Mouse (Mus musculus): ENCODE measurements at regions not wholly inside any gene's neighbourhood (a gene's known extent, or its start where the extent isn't known, plus 50 kb on each side); places are given as distances from the start of the nearest gene placed in this dataset.

DNA sequence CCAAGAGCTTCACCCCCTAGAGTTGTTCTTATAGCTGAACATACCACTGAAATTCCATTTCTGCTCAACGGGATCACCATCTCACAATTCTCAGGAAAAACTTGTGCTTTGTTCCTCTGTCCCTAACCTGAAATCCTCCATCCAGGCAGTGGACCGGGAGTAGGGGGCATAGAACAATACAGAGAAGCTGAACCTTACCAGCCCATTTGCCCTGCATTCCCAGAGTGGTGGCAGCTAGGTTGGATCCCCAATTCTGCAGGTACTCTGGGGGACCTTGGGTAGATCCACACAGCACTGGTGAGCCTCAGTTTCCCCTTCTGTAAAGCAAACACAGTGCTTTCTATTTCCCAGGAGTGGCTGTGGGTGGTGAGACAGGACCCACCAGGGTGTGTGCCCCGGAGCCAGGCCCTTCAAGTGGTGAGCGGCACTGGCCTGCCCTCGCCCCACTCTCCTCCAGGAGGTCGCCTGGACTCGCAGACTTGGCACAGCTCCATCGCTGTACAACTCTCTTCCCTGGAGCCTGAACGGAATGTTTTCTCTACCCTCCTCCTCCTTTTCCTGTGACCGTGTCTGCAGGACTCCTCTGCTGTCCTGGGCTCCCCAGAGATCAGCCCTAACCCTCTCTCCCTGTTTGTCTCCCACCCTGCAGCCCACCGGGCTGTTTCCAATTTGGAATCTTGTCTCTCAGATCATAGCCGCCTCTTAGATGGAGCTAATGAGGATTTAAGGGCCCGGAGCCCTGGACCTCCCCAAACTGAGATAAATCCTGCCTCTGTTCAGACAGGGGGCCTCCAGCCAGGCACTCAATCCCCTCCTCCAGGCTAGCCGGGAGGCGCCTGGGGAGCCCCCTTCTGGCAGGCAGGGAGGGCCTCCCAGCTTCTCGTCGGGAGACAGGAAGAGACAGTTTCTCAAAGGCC lies 52.3 kb upstream of the Cux1 start:
- no peak for DNase-seq

DNA sequence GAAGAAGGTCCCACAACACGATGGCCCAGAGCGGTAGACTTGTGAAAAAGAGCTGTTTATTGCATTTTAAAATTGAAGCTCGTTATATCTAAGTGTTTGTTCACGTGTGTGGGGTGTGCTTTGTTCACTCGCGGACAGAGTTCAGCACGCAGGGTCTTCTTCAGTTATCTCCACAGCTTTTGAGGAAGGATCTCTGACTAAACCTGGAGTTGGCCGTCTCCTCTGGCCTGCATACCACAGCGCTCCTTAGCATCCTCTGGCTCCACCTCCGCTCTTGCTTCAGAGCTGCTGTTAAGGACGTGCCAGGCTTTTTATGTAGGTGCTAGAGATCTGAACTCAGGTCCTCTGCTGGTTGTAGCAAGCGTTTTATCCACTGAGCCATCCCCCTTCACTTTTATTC lies 52.9 kb upstream of the Cux1 start:
- no peak for DNase-seq

DNA sequence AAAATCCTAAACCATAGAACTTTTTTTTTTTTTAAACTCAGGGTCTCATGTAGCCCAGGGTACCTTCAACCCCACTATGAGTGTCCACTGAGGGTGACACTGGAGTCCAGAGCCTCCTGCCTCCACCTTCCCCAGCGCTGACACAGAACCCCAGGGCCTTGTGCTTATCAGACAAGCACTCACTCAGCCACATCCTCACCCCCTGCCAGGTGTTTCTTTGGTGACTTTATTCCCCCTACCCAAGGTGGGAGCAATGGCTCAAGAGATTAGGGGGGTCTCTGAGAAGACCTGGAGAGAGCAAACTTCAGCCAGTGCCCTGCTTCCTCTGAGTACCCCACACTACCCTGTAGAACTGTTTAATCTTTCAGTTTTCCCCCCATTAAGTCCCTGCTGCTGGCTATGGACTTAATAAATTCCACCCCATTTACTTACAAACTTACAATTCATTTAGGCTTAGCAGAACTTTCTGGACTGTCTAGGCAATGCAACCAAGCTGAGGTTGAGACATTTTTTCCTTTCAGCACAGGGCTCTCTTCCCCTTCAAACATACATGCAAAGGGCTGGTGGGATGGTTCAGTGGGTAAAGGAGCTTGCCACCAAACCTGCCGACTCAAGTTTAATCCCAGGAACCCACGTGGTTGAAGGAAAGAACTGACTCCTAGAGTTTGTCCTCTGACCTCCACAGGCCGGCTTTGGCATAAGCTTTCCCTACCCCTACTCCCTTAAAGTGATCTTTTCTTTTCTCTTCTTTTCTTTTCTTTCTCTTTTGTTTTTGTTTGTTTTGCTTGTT lies 54.2 kb upstream of the Cux1 start:
- DNase-seq, result no peak

DNA sequence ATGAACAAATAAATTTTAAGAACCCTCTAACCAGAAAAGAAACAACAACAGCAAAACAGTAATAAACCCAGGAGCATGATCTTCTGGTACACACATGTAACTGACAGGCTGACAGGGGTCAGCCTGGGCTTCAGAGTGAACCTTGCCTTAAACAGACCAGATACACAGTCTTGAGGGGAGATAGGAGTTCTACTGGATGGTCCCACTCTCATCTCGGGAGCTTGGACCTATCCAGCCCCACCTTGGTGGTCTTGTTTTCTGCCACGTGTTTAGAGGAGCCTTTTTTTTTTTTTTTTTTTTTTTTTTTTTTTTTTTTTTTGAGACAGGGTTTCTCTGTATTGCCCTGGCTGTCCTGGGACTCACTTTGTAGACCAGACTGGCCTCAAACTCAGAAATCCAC lies 54.9 kb upstream of the Cux1 start:
- DNase-seq, result no peak

DNA sequence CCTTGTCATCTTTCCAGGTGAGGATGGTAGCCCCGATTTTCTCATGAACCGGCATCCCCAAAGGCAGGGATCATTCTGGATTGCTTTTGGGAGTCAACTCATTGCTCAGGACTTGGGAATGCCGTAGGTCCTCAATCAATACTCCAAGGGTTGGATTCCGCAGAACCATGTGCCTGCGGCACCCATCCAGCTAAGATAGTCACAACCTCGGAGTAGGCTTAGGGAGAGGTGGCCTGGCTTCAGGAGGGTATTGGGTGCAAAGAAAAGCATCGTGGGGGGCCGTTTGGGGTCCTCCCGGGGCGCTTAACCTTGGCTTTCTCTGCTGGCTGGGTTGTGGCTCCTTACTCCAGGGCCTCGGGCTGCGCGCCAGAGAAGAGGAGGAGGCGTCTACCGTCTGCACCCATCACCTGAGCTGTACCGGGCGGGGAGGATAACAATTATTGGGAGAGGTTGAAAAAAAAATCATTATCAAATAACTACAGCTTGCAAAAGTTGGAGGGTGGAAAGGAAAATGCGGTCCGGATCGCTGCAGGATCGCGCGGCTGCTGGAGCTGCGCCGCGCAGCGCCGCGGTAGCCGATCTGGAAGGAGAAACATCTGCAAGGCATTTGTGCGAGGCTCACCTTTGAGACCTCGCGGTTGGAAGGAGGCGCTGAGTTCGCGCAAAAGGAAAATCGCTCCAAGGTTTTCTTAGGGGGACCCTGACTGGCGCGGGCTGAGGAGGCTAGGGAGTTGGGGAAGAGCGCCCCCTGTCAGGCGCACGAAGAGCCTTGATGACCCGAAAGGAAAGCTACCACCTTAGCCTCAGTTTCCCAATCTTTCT lies 55.6 kb upstream of the Cux1 start:
- peak; percentile 42 for DNase-seq

DNA sequence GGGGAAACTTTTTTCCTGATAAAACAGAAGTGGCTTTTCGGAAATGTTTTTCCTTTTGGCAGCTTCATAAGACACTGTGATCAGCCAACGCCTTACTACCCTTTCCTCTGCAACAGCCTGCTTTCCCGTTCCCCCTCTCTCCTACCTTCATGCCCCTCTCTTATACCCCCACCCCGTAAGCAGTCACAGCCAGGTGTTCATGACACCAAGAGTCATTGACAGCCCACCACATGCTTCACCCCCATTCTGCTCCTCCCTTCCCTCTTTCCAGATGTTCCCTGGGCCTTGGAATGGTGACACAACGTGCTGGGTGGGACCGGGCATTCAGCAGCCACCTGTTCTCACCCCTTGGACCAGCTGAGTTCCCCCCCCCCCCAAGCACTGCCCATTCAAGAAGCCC lies 56.5 kb upstream of the Cux1 start:
- no peak for DNase-seq

DNA sequence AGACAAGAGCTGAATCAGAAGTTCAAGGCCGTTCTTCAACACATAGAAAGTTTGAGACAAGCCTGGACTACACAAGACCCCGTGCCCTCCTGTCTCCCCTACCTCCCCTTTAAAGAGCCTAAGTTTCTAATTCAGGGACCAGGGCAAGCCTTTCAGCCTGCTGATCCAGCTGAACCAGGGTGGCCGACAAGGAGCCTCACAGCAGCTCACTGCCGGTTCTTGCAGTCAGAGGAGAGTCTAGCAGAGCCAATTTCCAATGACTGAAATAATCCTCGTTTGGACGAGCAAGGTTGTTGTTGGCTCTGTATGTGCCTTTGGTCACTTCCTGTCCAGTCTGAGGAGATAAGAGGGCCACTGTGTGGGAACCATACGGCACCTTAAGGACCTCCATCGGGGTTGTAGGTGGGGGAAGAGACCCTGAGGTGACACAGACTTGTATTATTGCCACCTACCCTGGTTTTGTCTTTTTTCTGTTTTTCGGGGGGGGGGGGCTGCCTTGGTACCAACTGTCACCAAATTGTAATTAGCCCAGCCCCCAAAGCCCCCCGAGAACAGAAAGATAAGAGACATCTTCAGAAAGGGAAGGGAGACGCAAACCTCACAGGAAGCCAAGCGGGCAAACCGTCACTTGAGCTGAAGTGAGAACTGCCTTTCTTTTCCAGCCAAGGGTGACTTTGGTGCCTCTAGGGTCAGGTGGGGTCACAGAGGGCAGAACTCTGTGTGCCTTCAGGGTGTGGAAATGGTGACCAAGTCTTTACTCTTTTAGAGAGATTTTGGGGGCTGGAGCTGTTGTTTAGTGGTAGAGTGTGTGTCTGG lies 58.1 kb upstream of the Cux1 start:
- DNase-seq, result no peak

DNA sequence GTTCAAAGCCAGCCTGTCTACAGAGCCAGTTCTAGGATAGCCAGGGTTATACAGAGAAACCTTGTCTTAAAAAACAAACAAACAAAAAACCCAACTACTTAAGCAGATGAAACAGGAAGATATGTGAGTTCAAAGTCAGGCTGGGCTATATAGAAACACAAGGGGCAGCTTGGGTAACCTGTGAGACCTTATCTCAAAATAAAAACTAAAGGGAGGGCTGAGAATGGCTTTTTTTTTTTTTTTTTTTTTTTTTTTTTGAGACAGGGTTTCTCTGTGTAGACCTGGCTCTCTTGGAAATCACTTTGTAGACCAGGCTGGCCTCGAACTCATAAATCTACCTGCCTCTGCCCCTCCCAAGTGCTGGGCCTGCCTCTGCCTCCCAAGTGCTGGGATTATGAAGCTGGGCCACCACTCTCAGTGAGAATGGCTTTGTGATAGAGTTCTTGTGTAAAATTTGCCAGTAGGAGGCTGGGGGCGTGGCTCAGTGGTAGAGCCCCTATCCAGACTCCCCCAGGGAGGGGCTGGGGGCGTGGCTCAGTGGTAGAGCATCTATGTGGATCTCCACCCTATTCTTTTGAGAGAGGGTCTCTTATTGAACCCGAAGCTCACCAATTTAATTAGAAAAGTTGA lies 59.0 kb upstream of the Cux1 start:
- DNase-seq, result no peak

DNA sequence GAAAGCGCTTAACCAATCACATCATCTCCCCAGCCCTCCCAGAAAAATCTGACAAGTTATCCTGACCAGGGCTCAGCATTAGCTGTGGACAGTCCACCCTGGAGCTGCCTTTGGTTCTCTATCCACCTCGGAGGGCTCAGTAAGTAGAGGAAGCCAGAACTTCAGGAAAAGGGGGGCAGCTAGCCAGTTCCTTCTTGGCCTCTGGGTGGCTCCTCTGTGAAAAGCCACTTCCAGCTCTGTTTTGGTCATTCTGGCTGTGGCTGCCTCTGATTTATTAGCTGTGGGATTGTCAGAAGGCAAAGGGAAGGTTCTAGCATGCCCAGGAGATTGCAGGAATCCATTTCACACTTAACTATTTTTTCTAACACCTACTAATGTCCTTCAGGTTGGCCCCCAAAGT lies 59.6 kb upstream of the Cux1 start:
- DNase-seq, result no peak

DNA sequence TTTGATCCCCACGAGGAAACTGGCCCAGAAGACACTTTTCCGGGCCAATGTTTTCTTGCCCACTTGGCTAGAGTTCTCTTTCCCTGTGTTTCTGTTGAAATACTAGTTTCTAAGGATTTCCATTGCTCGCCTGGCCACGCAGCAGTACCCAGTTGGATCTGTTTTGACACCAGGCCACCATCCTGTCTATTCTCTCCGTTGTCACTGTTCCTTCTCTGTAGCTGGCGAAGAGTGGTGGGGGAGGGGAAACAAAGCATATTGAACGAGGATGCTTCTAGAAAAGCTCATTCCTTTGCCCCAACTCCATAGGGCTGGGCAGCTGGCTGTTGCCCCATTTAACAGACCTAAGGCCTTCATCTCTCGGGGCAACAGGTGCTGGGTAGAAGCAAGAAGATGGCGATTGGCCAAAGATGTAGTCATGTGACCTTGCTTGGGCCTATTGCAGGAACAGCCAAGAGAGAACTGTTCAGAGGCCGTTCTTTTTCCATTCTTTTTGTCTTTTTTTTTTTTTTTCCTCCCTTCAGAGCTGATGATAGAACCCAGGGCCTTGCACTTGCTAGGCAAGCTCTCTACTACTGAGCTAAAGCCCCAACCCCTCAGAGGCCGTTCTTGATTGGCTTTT lies 60.5 kb upstream of the Cux1 start:
- DNase-seq, result no peak

DNA sequence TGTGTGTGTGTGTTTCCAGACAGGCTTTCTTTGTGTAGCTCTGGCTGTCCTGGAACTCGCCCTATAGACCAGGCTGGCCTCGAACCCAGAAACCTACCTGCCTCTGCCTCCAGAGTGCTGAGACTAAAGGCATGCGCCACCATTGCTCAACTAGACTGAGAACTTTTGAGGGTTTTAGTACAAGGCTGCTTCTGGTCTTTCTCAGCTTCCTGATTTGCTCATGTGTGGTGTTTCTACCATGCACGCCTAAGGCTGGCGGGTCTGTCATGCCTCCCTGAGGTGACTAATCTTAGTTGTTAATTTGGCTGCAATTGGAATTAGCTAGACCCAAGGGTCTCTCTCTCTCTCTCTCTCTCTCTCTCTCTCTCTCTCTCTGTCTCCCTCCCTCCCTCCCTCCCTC lies 61.2 kb upstream of the Cux1 start:
- DNase-seq, result no peak

DNA sequence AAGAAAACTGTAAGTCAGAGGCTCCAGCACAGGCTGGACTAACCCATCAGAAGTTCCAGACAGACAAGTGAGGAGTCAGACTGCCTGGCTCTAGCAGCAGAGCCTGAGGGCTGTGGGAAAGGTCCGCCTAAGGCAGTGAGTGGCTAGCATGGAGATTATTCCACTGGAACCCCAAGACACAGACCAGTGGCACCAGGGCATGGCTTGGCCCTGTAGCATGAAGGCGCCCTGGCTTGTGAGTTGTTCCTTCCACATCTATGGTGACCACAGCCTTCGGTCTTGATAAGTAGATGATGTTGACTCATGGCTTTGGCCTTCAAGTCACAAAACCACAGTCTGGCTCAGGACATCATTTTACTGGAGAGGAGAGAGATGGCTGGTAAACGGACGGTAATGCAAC lies 60.7 kb upstream of the Myl10 start:
- no peak for DNase-seq

DNA sequence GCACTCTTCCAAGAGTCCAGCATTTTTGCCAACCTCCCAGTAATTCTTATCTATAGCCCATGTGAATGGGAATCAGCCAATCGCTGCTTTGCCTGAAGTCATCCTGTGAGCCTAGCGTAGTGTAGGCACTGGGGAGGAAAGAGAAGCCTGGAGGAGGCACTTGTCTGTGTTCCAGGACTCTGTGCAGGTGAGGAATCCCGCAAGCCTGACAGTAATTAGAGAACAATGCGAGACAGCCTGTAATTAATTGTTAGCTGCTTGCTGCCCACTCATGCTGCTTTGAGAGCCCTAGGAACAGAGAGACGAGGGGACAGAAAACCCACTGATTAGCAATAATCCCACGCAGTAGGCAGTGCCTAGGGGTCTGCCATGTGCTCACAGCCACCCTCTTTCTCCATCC lies 59.0 kb upstream of the Myl10 start:
- no peak for DNase-seq

DNA sequence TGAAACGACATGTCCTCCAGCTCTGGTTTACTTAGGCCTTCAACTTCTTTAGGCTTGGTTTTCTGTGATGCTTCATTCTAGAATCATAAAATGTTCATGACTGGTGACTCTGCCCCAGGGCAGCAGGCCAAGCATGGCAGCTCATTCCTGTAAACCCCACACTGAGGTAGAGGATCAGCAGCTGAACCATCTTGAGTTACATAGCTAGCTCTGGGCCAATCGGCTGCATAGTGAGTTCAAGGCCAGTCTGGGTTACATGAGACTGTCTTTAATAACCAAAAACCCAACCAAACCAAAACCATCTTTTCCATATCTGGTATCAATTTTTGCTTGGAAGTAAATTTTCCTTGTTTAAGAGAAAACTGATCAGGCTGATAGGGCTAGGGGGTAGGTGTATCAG lies 57.8 kb upstream of the Myl10 start:
- no peak for DNase-seq

DNA sequence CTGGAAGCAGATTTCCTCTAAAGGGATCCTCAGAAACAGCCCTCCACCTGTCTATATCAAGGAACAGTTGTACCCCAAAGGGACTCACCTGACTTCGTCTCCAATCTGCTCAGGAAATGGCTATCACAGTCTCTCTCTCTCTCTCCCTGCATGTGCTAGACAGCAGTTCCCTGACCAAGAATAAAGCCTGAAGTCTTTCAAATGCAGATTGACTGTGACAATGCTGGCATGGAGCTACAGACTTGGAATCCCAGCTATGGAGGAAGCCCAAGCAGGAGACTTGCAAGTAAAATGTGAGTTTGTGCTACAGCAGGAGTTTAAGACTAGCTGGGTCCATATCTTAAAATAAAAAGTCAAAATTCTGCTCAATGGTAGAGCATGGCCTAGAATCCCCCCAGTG lies 56.5 kb upstream of the Myl10 start:
- no peak for DNase-seq

DNA sequence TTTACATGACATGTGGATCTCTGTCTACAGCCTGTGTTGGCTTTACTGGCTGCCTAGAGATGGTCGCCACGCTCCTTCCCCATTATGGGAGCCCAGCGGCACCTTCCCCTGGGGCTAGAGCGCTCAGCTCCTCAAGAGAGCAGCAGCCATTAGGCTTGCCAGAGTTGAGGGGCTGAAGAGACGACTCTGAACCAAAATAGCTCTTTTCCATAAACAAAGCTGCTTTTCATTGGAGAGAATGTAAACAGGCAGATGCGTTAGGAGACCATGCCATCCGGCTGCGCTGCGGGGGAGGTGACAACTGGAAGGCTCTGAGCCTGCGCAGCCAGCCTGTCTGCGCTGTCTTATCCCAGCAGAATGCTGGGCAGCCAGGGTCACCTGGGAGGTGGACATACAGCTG lies 55.1 kb upstream of the Myl10 start:
- DNase-seq, result no peak

DNA sequence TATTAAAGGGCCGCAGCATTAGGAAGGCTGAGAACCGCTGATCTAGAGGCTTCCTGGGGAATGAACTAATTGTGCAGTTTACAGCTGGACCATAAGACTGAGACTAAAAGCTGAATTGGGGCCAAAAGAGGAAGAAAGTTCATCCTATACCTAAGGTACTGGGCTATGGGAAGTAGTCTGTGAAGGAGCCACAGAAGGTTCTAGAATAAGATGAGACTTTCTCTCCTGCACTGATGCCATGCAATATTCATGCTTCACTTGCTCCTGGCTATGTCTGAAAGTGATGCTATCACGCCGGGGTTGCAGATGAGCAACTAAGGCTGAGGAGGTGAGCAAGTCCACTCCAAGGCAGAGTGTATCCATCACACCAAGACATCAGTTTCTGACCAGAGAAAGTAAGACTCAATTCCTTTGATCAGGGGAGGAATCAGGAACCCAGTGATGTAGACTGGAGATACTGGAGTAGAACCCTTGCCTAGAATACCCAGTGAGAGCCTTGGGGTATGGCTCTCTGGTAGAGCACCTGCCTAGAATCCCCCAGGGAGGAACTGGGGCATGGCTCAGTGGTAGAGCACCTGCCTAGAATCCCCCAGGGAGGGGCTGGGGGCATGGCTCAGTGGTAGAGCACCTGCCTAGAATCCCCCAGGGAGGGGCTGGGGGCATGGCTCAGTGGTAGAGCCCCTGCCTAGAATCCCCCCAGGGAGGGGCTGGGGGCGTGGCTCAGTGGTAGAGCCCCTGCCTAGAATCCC lies 51.9 kb upstream of the Myl10 start:
- no peak for DNase-seq

DNA sequence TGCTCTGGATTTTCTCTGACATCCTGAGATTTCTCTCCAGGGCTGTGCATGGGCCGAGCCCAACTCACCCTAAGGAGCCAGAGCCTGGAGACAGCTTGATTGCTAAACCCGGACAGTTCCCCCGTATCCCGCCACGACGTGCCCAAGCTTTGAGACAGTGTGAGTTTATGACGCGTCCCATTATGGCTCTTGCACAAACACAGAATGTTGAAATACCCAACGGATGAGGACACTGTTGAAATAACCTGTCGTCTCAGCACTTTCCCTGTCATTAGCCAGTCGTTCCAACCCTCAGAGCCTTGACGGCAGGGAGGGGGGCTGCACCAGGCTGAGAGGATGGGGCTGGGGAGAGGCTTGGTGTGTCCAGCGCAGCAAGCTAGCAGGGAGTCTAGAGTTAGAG lies 50.7 kb upstream of the Myl10 start:
- no peak for DNase-seq

Data from cerebellum, adult 11-12 months (tissue).